Mouse (Mus musculus): Measurements from ENCODE around the gene Insl6. TPM values are rescaled to one million over a fixed set of nuclear protein-coding genes. Genes with fewer than 3 reads are reported as not detected.
A peak's percentile ranks its signal among the peaks of the same experiment; 100 is the strongest.

Gene Insl6
- polyA plus RNA-seq, 2 experiments, result 0.45 to 1.2 TPM

GRCm38 (mm10) chr19:29354895-29355877 is 30.0 kb upstream of the Insl6 start:
- Histone ChIP-seq H3K9ac (replicated peaks) (peak overlapping the region; percentile 41), H3K27me3 (ENCODE audit: control insufficient read depth, insufficient read depth, low read length) (no peaks in the 10 kb centered on the region), H3K4me1 (replicated peaks; ENCODE audit: control insufficient read depth in 2 of 2, insufficient read depth in 2 of 2, low read length in 1 of 2) (peaks cover 0 to 2% of the 10 kb centered on the region in 2 experiments; a peak in 1 of 4 replicates), H3K9me3 (ENCODE audit: control insufficient read depth, low read length) (no peaks in the 10 kb centered on the region), H3K4me2 (ENCODE audit: low read depth) (peak overlapping the region; percentile 89), H3K36me3 (replicated peaks; ENCODE audit: control insufficient read depth, insufficient read depth, low read depth) (no peaks in the 10 kb centered on the region), H3K27ac (peak overlapping the region; percentile 8; the same call in 1 of the 2 replicates), H3K4me3 (ENCODE audit: insufficient read depth in 1 of 2, low read depth in 2 of 2, low read length in 2 of 2) (peak overlapping the region; percentile 49 to 66)
- TF ChIP-seq EP300 (IDR thresholded peaks at IDR 0.05; ENCODE audit: low read depth) (no peak), CTCF (IDR thresholded peaks at IDR 0.05; ENCODE audit: low read depth) (peak; percentile 98)
- DNase-seq (ENCODE audit: low read depth in 3 of 3, low spot score in 3 of 3) (peak; percentile 74 to 78 (median 76)), ATAC-seq (ENCODE audit: insufficient read depth) (peak; percentile 70)
- WGBS (ENCODE audit: insufficient replicate concordance), result 4% methylated on average over 20 of the region's 20 CpGs

- no peaks in the 10 kb centered on the region for H3K9me3 ChIP-seq (ENCODE audit: control insufficient read depth, low read length)
- H3K9ac ChIP-seq (replicated peaks), result no peak overlapping the region
- TF ChIP-seq EP300 (IDR thresholded peaks at IDR 0.05; ENCODE audit: low read depth), result no peak
- no peak for TF ChIP-seq CTCF (IDR thresholded peaks at IDR 0.05; ENCODE audit: low read depth)
- H3K36me3 ChIP-seq (replicated peaks; ENCODE audit: control insufficient read depth, insufficient read depth, low read depth), result no peaks in the 10 kb centered on the region
- H3K4me1 ChIP-seq (replicated peaks; ENCODE audit: control insufficient read depth in 2 of 2, insufficient read depth in 2 of 2, low read length in 1 of 2), result peaks cover 0 to 2% of the 10 kb centered on the region in 2 experiments; a peak in 1 of 4 replicates
- no peak overlapping the region for H3K4me3 ChIP-seq (ENCODE audit: insufficient read depth in 1 of 2, low read depth in 2 of 2, low read length in 2 of 2)
- no peaks in the 10 kb centered on the region for H3K27me3 ChIP-seq (ENCODE audit: control insufficient read depth, insufficient read depth, low read length)
- DNase-seq (ENCODE audit: low read depth in 3 of 3, low spot score in 3 of 3) (no peak), ATAC-seq (ENCODE audit: insufficient read depth) (no peak)
- WGBS (ENCODE audit: insufficient replicate concordance), result 57% methylated on average over 5 of the region's 5 CpGs
- H3K27ac ChIP-seq, result no peak overlapping the region
- H3K4me2 ChIP-seq (ENCODE audit: low read depth), result no peak overlapping the region
Observed at GRCm38 (mm10) chr19:29350991-29351390, 25.8 kb upstream of the Insl6 start.

- no peak overlapping the region for H3K4me3 ChIP-seq (ENCODE audit: insufficient read depth in 1 of 2, low read depth in 2 of 2, low read length in 2 of 2)
- TF ChIP-seq EP300 (IDR thresholded peaks at IDR 0.05; ENCODE audit: low read depth) (no peak), CTCF (IDR thresholded peaks at IDR 0.05; ENCODE audit: low read depth) (no peak)
- WGBS (ENCODE audit: insufficient replicate concordance), result 76% methylated on average over 6 of the region's 6 CpGs
Observed at GRCm38 (mm10) chr19:29345636-29346035, 20.5 kb upstream of the Insl6 start.

GRCm38 (mm10) chr19:29344868-29345267 is 19.7 kb upstream of the Insl6 start:
- no peak for ATAC-seq (ENCODE audit: insufficient read depth)
- TF ChIP-seq EP300 (IDR thresholded peaks at IDR 0.05; ENCODE audit: low read depth), result no peak
- TF ChIP-seq CTCF (IDR thresholded peaks at IDR 0.05; ENCODE audit: low read depth), result no peak
- Histone ChIP-seq H3K27me3 (ENCODE audit: control insufficient read depth, insufficient read depth, low read length) (no peaks in the 10 kb centered on the region), H3K4me2 (ENCODE audit: low read depth) (no peak overlapping the region), H3K4me1 (replicated peaks; ENCODE audit: control insufficient read depth in 2 of 2, insufficient read depth in 2 of 2, low read length in 1 of 2) (no peaks in the 10 kb centered on the region), H3K9ac (replicated peaks) (no peak overlapping the region), H3K9me3 (ENCODE audit: control insufficient read depth, low read length) (no peaks in the 10 kb centered on the region), H3K4me3 (ENCODE audit: insufficient read depth in 1 of 2, low read depth in 2 of 2, low read length in 2 of 2) (no peak overlapping the region), H3K27ac (no peak overlapping the region), H3K36me3 (replicated peaks; ENCODE audit: control insufficient read depth, insufficient read depth, low read depth) (no peaks in the 10 kb centered on the region)
- no peak for DNase-seq (ENCODE audit: low read depth in 3 of 3, low spot score in 3 of 3)

More at GRCm38 (mm10) chr19:29345636-29346035, 20.5 kb upstream of the Insl6 start:
- no peaks in the 10 kb centered on the region for H3K9me3 ChIP-seq (ENCODE audit: control insufficient read depth, low read length)
- H3K4me2 ChIP-seq (ENCODE audit: low read depth), result no peak overlapping the region
- ATAC-seq (ENCODE audit: insufficient read depth) (no peak), DNase-seq (ENCODE audit: low read depth in 3 of 3, low spot score in 3 of 3) (no peak)
- H3K9ac ChIP-seq (replicated peaks), result no peak overlapping the region
- no peak overlapping the region for H3K27ac ChIP-seq
- H3K36me3 ChIP-seq (replicated peaks; ENCODE audit: control insufficient read depth, insufficient read depth, low read depth), result no peaks in the 10 kb centered on the region
- no peaks in the 10 kb centered on the region for H3K4me1 ChIP-seq (replicated peaks; ENCODE audit: control insufficient read depth in 2 of 2, insufficient read depth in 2 of 2, low read length in 1 of 2)
- H3K27me3 ChIP-seq (ENCODE audit: control insufficient read depth, insufficient read depth, low read length), result no peaks in the 10 kb centered on the region

GRCm38 (mm10) chr19:29342281-29342680 is 17.1 kb upstream of the Insl6 start:
- TF ChIP-seq CTCF (IDR thresholded peaks at IDR 0.05; ENCODE audit: low read depth), result no peak
- TF ChIP-seq EP300 (IDR thresholded peaks at IDR 0.05; ENCODE audit: low read depth), result no peak
- no peak overlapping the region for H3K4me2 ChIP-seq (ENCODE audit: low read depth)
- H3K36me3 ChIP-seq (replicated peaks; ENCODE audit: control insufficient read depth, insufficient read depth, low read depth), result no peaks in the 10 kb centered on the region
- H3K27ac ChIP-seq, result no peak overlapping the region
- no peak overlapping the region for H3K4me3 ChIP-seq (ENCODE audit: insufficient read depth in 1 of 2, low read depth in 2 of 2, low read length in 2 of 2)
- H3K9me3 ChIP-seq (ENCODE audit: control insufficient read depth, low read length), result no peaks in the 10 kb centered on the region
- DNase-seq (ENCODE audit: low read depth in 3 of 3, low spot score in 3 of 3) (no peak), ATAC-seq (ENCODE audit: insufficient read depth) (no peak)
- no peaks in the 10 kb centered on the region for H3K4me1 ChIP-seq (replicated peaks; ENCODE audit: control insufficient read depth in 2 of 2, insufficient read depth in 2 of 2, low read length in 1 of 2)
- H3K27me3 ChIP-seq (ENCODE audit: control insufficient read depth, insufficient read depth, low read length), result no peaks in the 10 kb centered on the region
- 57% methylated on average over 6 of the region's 6 CpGs for WGBS (ENCODE audit: insufficient replicate concordance)
- H3K9ac ChIP-seq (replicated peaks), result no peak overlapping the region
